Mouse (Mus musculus): Measurements from ENCODE around the gene Gm36079. TPM values are rescaled to one million over a fixed set of nuclear protein-coding genes. Genes with fewer than 3 reads are reported as not detected.
A peak's percentile ranks its signal among the peaks of the same experiment; 100 is the strongest.
"Not testable (repeated sequence)": the region's sequence is repeated elsewhere in the genome, so short reads cannot be mapped to it uniquely, and the experiment has no call there.

Gene Gm36079
- not detected in 2 replicates for polyA plus RNA-seq (2014; fragmentation: Nextera tagmentation; extraction: Ambion mirVana)

DNA sequence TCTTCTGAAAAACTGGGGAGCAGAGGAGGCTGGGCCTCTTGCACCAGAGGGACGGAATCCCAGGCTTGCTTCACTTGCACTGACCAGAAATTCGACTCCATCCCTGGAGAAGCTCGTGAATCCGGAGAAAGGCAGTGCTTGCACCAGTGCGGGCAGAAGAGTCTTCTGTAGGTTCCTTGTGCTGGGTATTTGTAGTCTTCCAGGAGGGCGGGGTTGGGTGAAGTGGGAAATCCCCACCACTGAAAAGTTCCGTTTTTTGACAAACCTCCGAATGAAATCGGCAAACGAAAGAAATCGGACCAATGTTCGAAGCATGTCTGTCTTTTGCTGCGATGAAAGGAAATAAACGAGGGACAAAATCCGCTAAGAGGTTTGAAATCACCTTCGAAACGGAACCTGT is at the start of gene Gm36079:
TSS of gene Gm36079 (minus strand) at position 101 of the 400 bp plus-strand sequence.
- H3K4me2 ChIP-seq (ENCODE audit: low read depth, low read length); H3K27ac ChIP-seq (ENCODE audit: low read depth, low read length); H3K9ac ChIP-seq (replicated peaks; ENCODE audit: low read depth, low read length); ATAC-seq (ENCODE audit: low read depth); H3K4me1 ChIP-seq (ENCODE audit: control insufficient read depth, insufficient read depth, low read length); H3K9me3 ChIP-seq (ENCODE audit: control insufficient read depth, low read length); H3K4me3 ChIP-seq (ENCODE audit: low read depth, low read length); H3K27me3 ChIP-seq (ENCODE audit: control insufficient read depth, insufficient read depth, low read length); H3K36me3 ChIP-seq (ENCODE audit: control insufficient read depth, insufficient read depth, low read length): not testable (repeated sequence)
- WGBS: 0% methylated on average over 3 of the region's 17 CpGs

GRCm38 (mm10) chr13:120070878-120071277 is 44.1 kb upstream of the Gm36079 start:
- H3K9ac ChIP-seq (replicated peaks; ENCODE audit: low read depth, low read length); H3K9me3 ChIP-seq (ENCODE audit: control insufficient read depth, low read length); H3K27ac ChIP-seq (ENCODE audit: low read depth, low read length); H3K4me2 ChIP-seq (ENCODE audit: low read depth, low read length); H3K4me3 ChIP-seq (ENCODE audit: low read depth, low read length); H3K36me3 ChIP-seq (ENCODE audit: control insufficient read depth, insufficient read depth, low read length); H3K4me1 ChIP-seq (ENCODE audit: control insufficient read depth, insufficient read depth, low read length); H3K27me3 ChIP-seq (ENCODE audit: control insufficient read depth, insufficient read depth, low read length): not testable (repeated sequence)
- no CpG with 5 or more reads among the region's 13 CpGs for whole genome bisulfite sequencing
- peak; percentile 31; the same call in 1 of the 2 replicates for ATAC-seq (ENCODE audit: low read depth)

DNA sequence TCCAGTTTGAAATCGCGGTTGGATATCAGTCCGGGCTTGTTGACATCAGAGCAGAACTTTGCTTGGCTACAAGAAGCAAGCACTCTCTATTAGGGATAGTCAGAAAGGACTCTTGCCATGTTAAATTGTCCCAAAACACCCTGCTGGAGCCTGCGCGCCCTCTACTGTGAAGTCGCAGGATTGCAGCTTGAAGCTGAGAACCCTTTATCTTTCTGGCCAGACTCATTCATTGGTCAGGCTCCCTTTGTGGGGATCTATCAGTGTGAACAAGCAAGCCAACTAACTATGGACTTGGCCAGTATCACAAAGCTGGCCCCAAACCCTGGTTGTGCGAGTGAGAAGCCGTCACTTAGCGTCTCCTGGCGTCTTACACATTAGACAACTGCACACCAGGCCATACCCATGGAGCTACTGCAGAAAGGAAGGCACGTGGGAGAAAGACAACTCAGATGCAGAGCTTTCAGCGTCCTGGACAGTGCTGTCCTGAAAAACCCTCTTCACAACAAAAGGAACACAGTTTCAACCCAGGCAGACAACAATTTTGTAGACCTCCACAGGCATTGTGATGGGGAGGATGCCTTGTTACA is 43.3 kb upstream of the Gm36079 start:
- H3K9me3 ChIP-seq (ENCODE audit: control insufficient read depth, low read length); H3K9ac ChIP-seq (replicated peaks; ENCODE audit: low read depth, low read length): not testable (repeated sequence)
- WGBS: no CpG with 5 or more reads among the region's 12 CpGs

GRCm38 (mm10) chr13:120063439-120064089 is 36.8 kb upstream of the Gm36079 start:
- H3K4me2 ChIP-seq (ENCODE audit: low read depth, low read length); H3K27me3 ChIP-seq (ENCODE audit: control insufficient read depth, insufficient read depth, low read length); H3K9me3 ChIP-seq (ENCODE audit: control insufficient read depth, low read length); H3K27ac ChIP-seq (ENCODE audit: low read depth, low read length); H3K36me3 ChIP-seq (ENCODE audit: control insufficient read depth, insufficient read depth, low read length); H3K4me3 ChIP-seq (ENCODE audit: low read depth, low read length); H3K4me1 ChIP-seq (ENCODE audit: control insufficient read depth, insufficient read depth, low read length); H3K9ac ChIP-seq (replicated peaks; ENCODE audit: low read depth, low read length): not testable (repeated sequence)
- ATAC-seq (ENCODE audit: low read depth): peak; percentile 72; the same call in 1 of the 2 replicates
- no CpG with 5 or more reads among the region's 22 CpGs for WGBS

More for the DNA sequence above, 43.3 kb upstream of the Gm36079 start:
- H3K27me3 ChIP-seq (ENCODE audit: control insufficient read depth, insufficient read depth, low read length); H3K4me2 ChIP-seq (ENCODE audit: low read depth, low read length); H3K4me1 ChIP-seq (ENCODE audit: control insufficient read depth, insufficient read depth, low read length); ATAC-seq (ENCODE audit: low read depth); H3K36me3 ChIP-seq (ENCODE audit: control insufficient read depth, insufficient read depth, low read length); H3K4me3 ChIP-seq (ENCODE audit: low read depth, low read length); H3K27ac ChIP-seq (ENCODE audit: low read depth, low read length): not testable (repeated sequence)

GRCm38 (mm10) chr13:120062903-120063302 is 36.1 kb upstream of the Gm36079 start:
- not testable (repeated sequence) for ATAC-seq (ENCODE audit: low read depth); H3K4me2 ChIP-seq (ENCODE audit: low read depth, low read length); H3K27ac ChIP-seq (ENCODE audit: low read depth, low read length); H3K36me3 ChIP-seq (ENCODE audit: control insufficient read depth, insufficient read depth, low read length); H3K4me1 ChIP-seq (ENCODE audit: control insufficient read depth, insufficient read depth, low read length); H3K9me3 ChIP-seq (ENCODE audit: control insufficient read depth, low read length); H3K27me3 ChIP-seq (ENCODE audit: control insufficient read depth, insufficient read depth, low read length); H3K9ac ChIP-seq (replicated peaks; ENCODE audit: low read depth, low read length); H3K4me3 ChIP-seq (ENCODE audit: low read depth, low read length)
- no CpG with 5 or more reads among the region's 4 CpGs for WGBS

DNA sequence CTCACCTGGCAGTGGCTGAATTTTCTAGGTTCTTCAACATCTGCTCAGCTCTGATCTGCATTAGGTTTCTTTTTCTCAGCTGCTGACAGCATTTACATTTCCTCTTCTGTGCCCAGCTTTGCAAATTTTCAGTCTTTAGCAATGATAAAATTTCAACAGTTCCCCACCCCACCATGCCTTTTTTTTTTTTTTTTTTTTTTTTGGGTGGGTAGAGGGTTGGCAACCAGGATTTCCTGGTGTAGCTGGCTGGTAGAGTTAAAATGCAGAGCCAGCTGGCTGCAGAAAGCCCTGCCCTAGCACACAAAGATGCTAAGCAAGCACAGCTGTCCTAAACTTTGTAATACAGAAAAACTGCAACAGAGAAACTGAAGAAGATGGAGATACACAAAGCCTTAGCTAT is 25.3 kb upstream of the Gm36079 start, which contains the start of gene Gm21188:
TSS of gene Gm21188 (minus strand) at position 110 of the 400 bp plus-strand sequence.
- H3K4me3 ChIP-seq (ENCODE audit: low read depth, low read length); H3K9me3 ChIP-seq (ENCODE audit: control insufficient read depth, low read length); H3K36me3 ChIP-seq (ENCODE audit: control insufficient read depth, insufficient read depth, low read length); ATAC-seq (ENCODE audit: low read depth); H3K27me3 ChIP-seq (ENCODE audit: control insufficient read depth, insufficient read depth, low read length); H3K9ac ChIP-seq (replicated peaks; ENCODE audit: low read depth, low read length); H3K4me2 ChIP-seq (ENCODE audit: low read depth, low read length); H3K4me1 ChIP-seq (ENCODE audit: control insufficient read depth, insufficient read depth, low read length); H3K27ac ChIP-seq (ENCODE audit: low read depth, low read length): not testable (repeated sequence)

DNA sequence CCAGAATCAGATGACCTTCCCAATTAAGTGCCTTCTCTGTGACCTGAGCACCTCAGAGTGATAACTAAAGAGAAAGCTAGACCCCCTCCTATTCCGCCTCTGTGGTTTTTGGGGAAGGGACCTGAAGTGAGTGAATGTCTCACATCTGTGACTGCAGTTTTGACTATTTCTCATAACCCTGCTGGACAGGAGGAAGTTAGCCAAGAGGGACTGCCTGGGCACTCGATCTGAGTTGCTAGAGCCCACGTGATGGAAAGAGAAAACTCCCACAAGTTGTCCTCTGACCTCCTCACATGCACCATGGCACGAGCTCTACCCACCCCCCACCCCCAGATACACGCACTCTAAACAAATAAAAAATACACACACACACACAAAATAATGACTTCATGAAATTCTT is 21.8 kb upstream of the Gm36079 start:
- H3K27ac ChIP-seq (ENCODE audit: low read depth, low read length); H3K9me3 ChIP-seq (ENCODE audit: control insufficient read depth, low read length); H3K27me3 ChIP-seq (ENCODE audit: control insufficient read depth, insufficient read depth, low read length); H3K9ac ChIP-seq (replicated peaks; ENCODE audit: low read depth, low read length); H3K4me2 ChIP-seq (ENCODE audit: low read depth, low read length); H3K36me3 ChIP-seq (ENCODE audit: control insufficient read depth, insufficient read depth, low read length); ATAC-seq (ENCODE audit: low read depth); H3K4me3 ChIP-seq (ENCODE audit: low read depth, low read length); H3K4me1 ChIP-seq (ENCODE audit: control insufficient read depth, insufficient read depth, low read length): not testable (repeated sequence)
- WGBS: no CpG with 5 or more reads among the region's 5 CpGs

GRCm38 (mm10) chr13:120048186-120048585 is 21.4 kb upstream of the Gm36079 start:
- not testable (repeated sequence) for H3K27me3 ChIP-seq (ENCODE audit: control insufficient read depth, insufficient read depth, low read length)

DNA sequence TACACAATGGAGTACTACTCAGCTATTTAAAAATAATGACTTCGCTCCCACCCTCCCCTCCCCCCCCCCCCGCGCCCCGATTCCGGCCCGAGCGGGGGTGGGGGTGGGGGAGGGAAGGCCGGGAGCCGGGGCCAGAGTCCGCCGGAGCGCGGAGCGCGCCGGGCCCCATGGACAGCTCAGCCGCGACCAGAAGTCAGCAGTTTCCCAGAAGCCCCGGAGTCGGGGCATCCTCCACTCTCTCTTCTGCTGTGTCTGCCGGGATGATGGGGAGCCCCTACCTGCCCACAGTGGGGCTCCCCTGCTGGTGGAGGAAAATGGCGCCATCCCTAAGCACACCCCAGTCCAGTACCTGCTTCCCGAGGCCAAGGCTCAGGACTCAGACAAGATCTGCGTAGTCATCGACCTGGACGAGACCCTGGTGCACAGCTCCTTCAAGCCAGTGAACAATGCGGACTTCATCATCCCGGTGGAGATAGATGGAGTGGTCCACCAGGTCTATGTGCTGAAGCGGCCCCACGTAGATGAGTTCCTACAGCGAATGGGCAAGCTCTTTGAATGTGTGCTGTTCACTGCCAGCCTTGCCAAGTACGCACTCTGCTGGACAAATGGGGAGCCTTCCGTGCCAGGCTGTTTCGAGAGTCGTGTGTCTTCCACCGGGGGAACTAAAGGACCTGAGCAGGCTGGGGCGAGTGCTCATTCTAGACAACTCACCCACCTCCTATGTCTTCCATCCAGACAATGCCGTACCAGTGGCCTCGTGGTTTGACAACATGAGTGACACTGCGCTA is 19.8 kb upstream of the Gm36079 start:
- H3K9me3 ChIP-seq (ENCODE audit: control insufficient read depth, low read length); H3K9ac ChIP-seq (replicated peaks; ENCODE audit: low read depth, low read length); H3K4me3 ChIP-seq (ENCODE audit: low read depth, low read length); H3K27ac ChIP-seq (ENCODE audit: low read depth, low read length); H3K4me2 ChIP-seq (ENCODE audit: low read depth, low read length); H3K36me3 ChIP-seq (ENCODE audit: control insufficient read depth, insufficient read depth, low read length); H3K27me3 ChIP-seq (ENCODE audit: control insufficient read depth, insufficient read depth, low read length); H3K4me1 ChIP-seq (ENCODE audit: control insufficient read depth, insufficient read depth, low read length): not testable (repeated sequence)
- WGBS: under 1% methylated on average over 14 of the region's 40 CpGs
- peak; percentile 44 for ATAC-seq (ENCODE audit: low read depth)

More at GRCm38 (mm10) chr13:120048186-120048585, 21.4 kb upstream of the Gm36079 start:
- H3K4me3 ChIP-seq (ENCODE audit: low read depth, low read length); H3K9ac ChIP-seq (replicated peaks; ENCODE audit: low read depth, low read length); H3K36me3 ChIP-seq (ENCODE audit: control insufficient read depth, insufficient read depth, low read length); H3K4me1 ChIP-seq (ENCODE audit: control insufficient read depth, insufficient read depth, low read length); ATAC-seq (ENCODE audit: low read depth); H3K9me3 ChIP-seq (ENCODE audit: control insufficient read depth, low read length); H3K27ac ChIP-seq (ENCODE audit: low read depth, low read length); H3K4me2 ChIP-seq (ENCODE audit: low read depth, low read length): not testable (repeated sequence)
- whole genome bisulfite sequencing: no CpG with 5 or more reads among the region's 2 CpGs

All from neural tube, embryonic 14.5 days (tissue).